8 mouse cellular contexts compared by ENCODE assay signal in the genomic region with DNA sequence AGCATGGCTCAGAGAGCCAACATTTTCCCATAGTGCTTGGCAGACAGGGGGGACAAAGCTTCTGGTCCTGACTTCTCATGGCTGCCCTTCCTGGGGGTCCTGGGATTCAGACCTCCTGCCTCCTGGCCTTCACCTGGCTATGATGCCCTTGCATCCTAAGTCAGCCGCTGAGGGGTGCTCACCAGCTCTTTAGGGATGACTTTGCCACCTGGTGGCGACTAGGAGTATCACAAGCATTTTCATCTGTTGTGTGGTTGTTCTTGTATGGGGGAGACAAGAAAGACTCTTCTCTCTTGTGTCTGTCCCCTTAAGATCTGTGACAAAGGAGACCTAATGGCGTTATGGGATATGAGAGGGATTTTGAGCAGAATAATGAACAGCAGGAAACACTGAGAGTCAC. TPM values are rescaled to one million over a fixed set of nuclear protein-coding genes. Genes with fewer than 3 reads are reported as not detected.
A peak's percentile ranks its signal among the peaks of the same experiment; 100 is the strongest.
DNase-seq lines count a peak whose midpoint lies in the region; ATAC-seq and TF ChIP-seq lines count a peak whose summit lies in the region.

No protein-coding gene starts in this region.

- H3K4me2 ChIP-seq in kidney, postnatal 0 days (ENCODE audit: low read length): no peak overlapping the region
- H3K4me2 ChIP-seq in liver, embryonic 14.5 days (ENCODE audit: low read depth): peak overlapping the region; percentile 97
- no peak overlapping the region for H3K4me2 ChIP-seq in neural tube, embryonic 14.5 days (ENCODE audit: low read depth, low read length)

- ATAC-seq in kidney, postnatal 0 days (replicated peaks; ENCODE audit: low FRiP score, low read depth): no peak
- ATAC-seq in liver, embryonic 14.5 days (ENCODE audit: insufficient read depth): no peak
- ATAC-seq in neural tube, embryonic 14.5 days (ENCODE audit: low read depth): 0 out of 2 replicates have a peak, but pooled peaks have one; percentile 44

- no peak overlapping the region for H3K4me3 ChIP-seq in kidney, postnatal 0 days (replicated peaks; ENCODE audit: low read depth, low read length)
- H3K4me3 ChIP-seq in liver, embryonic 14.5 days (ENCODE audit: insufficient read depth in 1 of 2, low read depth in 2 of 2, low read length in 2 of 2): no peak overlapping the region
- H3K4me3 ChIP-seq in neural tube, embryonic 14.5 days (ENCODE audit: low read depth, low read length): no peak overlapping the region
- H3K4me3 ChIP-seq in testis, adult 2 months (ENCODE audit: control insufficient read depth, low read depth, low read length): no peak overlapping the region

- WGBS in kidney, postnatal 0 days: 11% methylated on average over 3 of the region's 3 CpGs
- 6% methylated on average over 3 of the region's 3 CpGs for WGBS in liver, embryonic 14.5 days (ENCODE audit: insufficient replicate concordance)
- 9% methylated on average over 3 of the region's 3 CpGs for WGBS in neural tube, embryonic 14.5 days

- TF ChIP-seq POLR2A in testis, adult 2 months (IDR thresholded peaks at IDR 0.05; ENCODE audit: control insufficient read depth, low read depth, low read length): no peak

- intact Hi-C loops in heart, postnatal 25 days (cut with DNase I): loop anchor here (1.0 kb wide), 1 partner anchor 90 kb away; no protein-coding TSS in a partner anchor

- no peaks in the 10 kb centered on the region for H3K4me1 ChIP-seq in kidney, postnatal 0 days (replicated peaks; ENCODE audit: insufficient read depth, low read length)
- H3K4me1 ChIP-seq in liver, embryonic 14.5 days (replicated peaks; ENCODE audit: control insufficient read depth in 2 of 2, insufficient read depth in 2 of 2, low read length in 1 of 2): peaks cover 39 to 41% of the 10 kb centered on the region in 2 experiments
- H3K4me1 ChIP-seq in neural tube, embryonic 14.5 days (ENCODE audit: control insufficient read depth, insufficient read depth, low read length): no peaks in the 10 kb centered on the region
- H3K4me1 ChIP-seq in testis, adult 2 months (ENCODE audit: control insufficient read depth, insufficient read depth, low read length): no peaks in the 10 kb centered on the region

- DNase-seq in heart, adult 8-10 months (ENCODE audit: low spot score): peak; percentile 63
- DNase-seq in heart, postnatal 25 days (ENCODE audit: low spot score): no peak
- DNase-seq in cerebellum, adult 9-10 months: peak; percentile 82
- DNase-seq in frontal cortex, postnatal 25 days (ENCODE audit: low spot score in 2 of 2): peak; percentile 64 to 74
- DNase-seq in kidney, postnatal 0 days (ENCODE audit: low spot score): peak; percentile 78
- DNase-seq in liver, embryonic 14.5 days (ENCODE audit: low read depth in 3 of 3, low spot score in 3 of 3): peak; percentile 64 to 75 (median 69)

- H3K27me3 ChIP-seq in kidney, postnatal 0 days (ENCODE audit: insufficient read depth, low read length): no peaks in the 10 kb centered on the region
- H3K27me3 ChIP-seq in liver, embryonic 14.5 days (ENCODE audit: control insufficient read depth, insufficient read depth, low read length): no peaks in the 10 kb centered on the region
- no peaks in the 10 kb centered on the region for H3K27me3 ChIP-seq in neural tube, embryonic 14.5 days (ENCODE audit: control insufficient read depth, insufficient read depth, low read length)
- H3K27me3 ChIP-seq in testis, adult 2 months (ENCODE audit: control insufficient read depth, insufficient read depth, low read length): no peaks in the 10 kb centered on the region

- H3K36me3 ChIP-seq in kidney, postnatal 0 days (ENCODE audit: insufficient read depth, low read length): peaks cover 25% of the 10 kb centered on the region; the same call in 1 of the 2 replicates
- H3K36me3 ChIP-seq in liver, embryonic 14.5 days (replicated peaks; ENCODE audit: control insufficient read depth, insufficient read depth, low read depth): peaks cover 6% of the 10 kb centered on the region
- H3K36me3 ChIP-seq in neural tube, embryonic 14.5 days (ENCODE audit: control insufficient read depth, insufficient read depth, low read length): peaks cover 35% of the 10 kb centered on the region
- no peaks in the 10 kb centered on the region for H3K36me3 ChIP-seq in testis, adult 2 months (ENCODE audit: control insufficient read depth, insufficient read depth, low read length)

- no peak overlapping the region for H3K9ac ChIP-seq in kidney, postnatal 0 days (ENCODE audit: low read depth, low read length)
- no peak overlapping the region for H3K9ac ChIP-seq in liver, embryonic 14.5 days (replicated peaks)
- H3K9ac ChIP-seq in neural tube, embryonic 14.5 days (replicated peaks; ENCODE audit: low read depth, low read length): no peak overlapping the region

- TF ChIP-seq EP300 in liver, embryonic 14.5 days (IDR thresholded peaks at IDR 0.05; ENCODE audit: low read depth): no peak

- no peak overlapping the region for H3K27ac ChIP-seq in kidney, postnatal 0 days
- peak overlapping the region; percentile 99 for H3K27ac ChIP-seq in liver, embryonic 14.5 days
- no peak overlapping the region for H3K27ac ChIP-seq in neural tube, embryonic 14.5 days (ENCODE audit: low read depth, low read length)
- H3K27ac ChIP-seq in testis, adult 2 months (ENCODE audit: control insufficient read depth, insufficient read depth, low read depth, low read length): no peak overlapping the region

- H3K9me3 ChIP-seq in kidney, postnatal 0 days (replicated peaks; ENCODE audit: low read length): no peaks in the 10 kb centered on the region
- no peaks in the 10 kb centered on the region for H3K9me3 ChIP-seq in liver, embryonic 14.5 days (ENCODE audit: control insufficient read depth, low read length)
- H3K9me3 ChIP-seq in neural tube, embryonic 14.5 days (ENCODE audit: control insufficient read depth, low read length): no peaks in the 10 kb centered on the region

- TF ChIP-seq CTCF in kidney, postnatal 0 days (IDR thresholded peaks at IDR 0.05; ENCODE audit: low read depth): peak; percentile 87
- peak; percentile 95 for TF ChIP-seq CTCF in liver, embryonic 14.5 days (IDR thresholded peaks at IDR 0.05; ENCODE audit: low read depth)
- peak; percentile 48; the same call in 1 of the 2 replicates for TF ChIP-seq CTCF in testis, adult 2 months (IDR thresholded peaks at IDR 0.05; ENCODE audit: control insufficient read depth, insufficient read depth, insufficient replicate concordance, low read depth, low read length)

RNA-seq across cellular contexts. Expression of gene Tpbgl, which starts 36.8 kb away (rescaled TPM):
- 1 to 10 TPM; 2.8 to 3.4 (median 3.1) TPM for total RNA-seq in heart, adult 8-10 months (2022)
- total RNA-seq in heart, postnatal 25 days (2021): 1 to 10 TPM; 3.0 to 3.9 TPM
- polyA plus RNA-seq in kidney, postnatal 0 days (2015; fragmentation: Nextera tagmentation; extraction: Ambion mirVana): 0.51 and 0.63 TPM in 2 replicates
- 0.12 and 0.13 TPM in 2 replicates for polyA plus RNA-seq in liver, embryonic 14.5 days (2012; rRNA removed)
- 0.14 and 0.24 TPM in 2 replicates for polyA plus RNA-seq in liver, embryonic 14.5 days (2014; fragmentation: Nextera tagmentation; extraction: Ambion mirVana)
- polyA plus RNA-seq in neural tube, embryonic 14.5 days (2014; fragmentation: Nextera tagmentation; extraction: Ambion mirVana): 1.8 and 3.5 TPM in 2 replicates
- polyA plus RNA-seq in testis, adult 2 months (2012; rRNA removed): 10.3 and 14.6 TPM in 2 replicates

RNA-seq across cellular contexts. Expression of gene Arrb1, which starts 54.8 kb away (rescaled TPM):
- 10 to 100 TPM; 16.2 to 28.4 (median 19.5) TPM for total RNA-seq in heart, adult 8-10 months (2022)
- 10 to 100 TPM; 17.2 to 26.4 TPM for total RNA-seq in heart, postnatal 25 days (2021)
- polyA plus RNA-seq in kidney, postnatal 0 days (2015; fragmentation: Nextera tagmentation; extraction: Ambion mirVana): 6.6 and 7.6 TPM in 2 replicates
- polyA plus RNA-seq in liver, embryonic 14.5 days (2012; rRNA removed): 234 and 235 TPM in 2 replicates
- 30.1 and 36.4 TPM in 2 replicates for polyA plus RNA-seq in liver, embryonic 14.5 days (2014; fragmentation: Nextera tagmentation; extraction: Ambion mirVana)
- polyA plus RNA-seq in neural tube, embryonic 14.5 days (2014; fragmentation: Nextera tagmentation; extraction: Ambion mirVana): 9.9 and 11.5 TPM in 2 replicates
- polyA plus RNA-seq in testis, adult 2 months (2012; rRNA removed): 14.9 and 19.4 TPM in 2 replicates
